Mouse (Mus musculus) intestine, postnatal 0 days (tissue): Measurements from ENCODE around the gene Acp5. TPM values are rescaled to one million over a fixed set of nuclear protein-coding genes. Genes with fewer than 3 reads are reported as not detected.

Source experiments
- ATAC-seq: fragments of 200-750 bp; cut with Nextera tagmentation; 2 replicates; pipeline ENCODE4 v1.8.0; 2017; ENCODE audit warnings: mild to moderate bottlenecking, moderate TSS enrichment, moderate library complexity
- H3K27ac ChIP-seq: fragments of 300-500 bp; sonication (generic); 2 replicates; pipeline ENCODE4 v1.5.1; 2014; ENCODE audit warnings: mild to moderate bottlenecking, low read depth, low read length, moderate library complexity
- H3K27me3 ChIP-seq: fragments of 300-500 bp; sonication (generic); replicated peaks from 2 replicates; pipeline ENCODE4 v1.6.1; 2014; ENCODE audit warnings: low read length, mixed read lengths; ENCODE audit not compliant: control insufficient read depth, insufficient read depth
- H3K36me3 ChIP-seq: fragments of 300-500 bp; sonication (generic); 2 replicates; pipeline ENCODE4 v1.6.1; 2014; ENCODE audit warnings: mild to moderate bottlenecking, moderate library complexity; ENCODE audit not compliant: control insufficient read depth, insufficient read depth
- H3K4me1 ChIP-seq: fragments of 300-500 bp; sonication (generic); replicated peaks from 2 replicates; pipeline ENCODE4 v1.6.1; 2014; ENCODE audit warnings: antibody characterized with exemption, low read length, mixed read lengths; ENCODE audit not compliant: control insufficient read depth, insufficient read depth
- H3K4me2 ChIP-seq: fragments of 300-500 bp; sonication (generic); replicated peaks from 2 replicates; pipeline ENCODE4 v1.6.1; 2014; ENCODE audit warnings: low read depth, mild to moderate bottlenecking, moderate library complexity
- H3K4me3 ChIP-seq: fragments of 300-500 bp; sonication (generic); 2 replicates; pipeline ENCODE4 v1.5.1; 2014; ENCODE audit warnings: low read depth, low read length
- H3K9ac ChIP-seq: fragments of 300-500 bp; sonication (generic); 2 replicates; pipeline ENCODE4 v1.6.1; 2014; ENCODE audit warnings: mild to moderate bottlenecking, low read depth, low read length
- H3K9me3 ChIP-seq: fragments of 300-500 bp; sonication (generic); 2 replicates; pipeline ENCODE4 v1.6.1; 2016; ENCODE audit warnings: mixed run types; ENCODE audit not compliant: control insufficient read depth
- CTCF ChIP-seq: sonication (generic); IDR thresholded peaks from 2 replicates; pipeline ENCODE4 v1.5.1; 2016; ENCODE audit warnings: low read depth, mild to moderate bottlenecking, control low read depth, antibody characterized with exemption, moderate library complexity
- WGBS: fragments of 180-500 bp; shearing (Covaris S2); extraction: QIAGEN DNeasy Blood & Tissue Kit; methylation state at CpG from one replicate; pipeline ENCODE4 v1.1.7; 2014; 5-methylcytosine and 5-hydroxymethylcytosine counted together
- polyA plus RNA-seq: library from polyadenylated mRNA; unstranded; fragments of >200 nt; fragmentation: Nextera tagmentation; extraction: Ambion mirVana; gene quantifications from 2 replicates; pipeline ENCODE4 v1.2.1, GENCODE M21; 2015

Acp5 gene
- 175 and 178 TPM in 2 replicates for polyA plus RNA-seq

DNA sequence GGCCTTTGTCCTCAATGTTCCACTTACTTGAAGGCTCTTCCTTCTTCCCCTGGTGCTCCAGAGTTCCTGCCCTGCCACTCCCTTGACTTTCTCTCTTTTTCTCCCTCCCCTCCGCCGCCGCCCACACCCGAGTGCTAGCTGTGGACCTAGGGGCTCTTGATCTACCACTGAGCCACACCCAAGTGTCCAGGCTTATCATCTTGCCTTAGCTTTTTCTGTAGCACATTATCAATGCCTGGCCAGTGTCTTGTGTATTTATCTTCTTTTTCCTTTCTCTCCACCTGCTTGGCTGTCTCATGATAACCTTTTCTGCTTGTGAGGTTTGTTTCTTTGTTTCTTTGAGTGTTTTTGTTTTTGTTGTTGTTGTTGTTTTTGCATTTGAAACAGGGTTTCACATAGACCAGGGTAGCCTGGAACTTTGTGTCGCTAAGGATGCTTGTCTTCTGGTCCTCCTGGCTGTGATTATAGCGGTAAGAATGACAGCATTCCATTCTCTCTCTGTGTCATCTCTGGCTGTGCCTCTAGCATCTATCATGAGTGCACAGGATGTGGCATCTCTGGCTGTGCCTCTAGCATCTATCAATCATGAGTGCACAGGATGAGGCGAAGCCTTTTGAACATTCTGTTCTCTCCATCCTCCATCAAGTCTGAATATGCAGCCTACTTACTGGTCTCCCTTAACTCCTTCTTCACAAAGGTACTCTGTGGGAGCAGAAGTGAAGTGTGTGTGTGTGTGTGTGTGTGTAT, at the start of gene Acp5:
Gene Acp5, minus strand, starts transcription at position 68 of the 747 bp plus-strand sequence.
- no peak within 1 kb of the TSS for H3K4me2 ChIP-seq
- no peak for ATAC-seq
- no peaks in the 10 kb centered on the region for H3K36me3 ChIP-seq
- H3K27me3 ChIP-seq, result no peaks in the 10 kb centered on the region
- 57% methylated on average over 7 of the region's 7 CpGs for WGBS
- H3K4me1 ChIP-seq, result no peaks in the 10 kb centered on the region; the same call in 1 of the 2 replicates
- H3K4me3 ChIP-seq, result no peak within 1 kb of the TSS
- no peaks in the 10 kb centered on the region for H3K9me3 ChIP-seq
- H3K9ac ChIP-seq, result no peak within 1 kb of the TSS
- H3K27ac ChIP-seq, result no peak within 1 kb of the TSS
- TF ChIP-seq CTCF, result no peak

GRCm38 (mm10) chr9:22172318-22172717, 36.8 kb upstream of the Acp5 start:
- no peak for TF ChIP-seq CTCF
- Histone ChIP-seq H3K4me2 (no peak overlapping the region), H3K36me3 (no peaks in the 10 kb centered on the region), H3K27me3 (no peaks in the 10 kb centered on the region), H3K4me1 (no peaks in the 10 kb centered on the region), H3K9ac (no peak overlapping the region), H3K27ac (no peak overlapping the region), H3K4me3 (no peak overlapping the region), H3K9me3 (peaks cover 9% of the 10 kb centered on the region; the same call in 1 of the 2 replicates)
- no peak for ATAC-seq
- WGBS, result 90% methylated on average over 4 of the region's 4 CpGs

DNA sequence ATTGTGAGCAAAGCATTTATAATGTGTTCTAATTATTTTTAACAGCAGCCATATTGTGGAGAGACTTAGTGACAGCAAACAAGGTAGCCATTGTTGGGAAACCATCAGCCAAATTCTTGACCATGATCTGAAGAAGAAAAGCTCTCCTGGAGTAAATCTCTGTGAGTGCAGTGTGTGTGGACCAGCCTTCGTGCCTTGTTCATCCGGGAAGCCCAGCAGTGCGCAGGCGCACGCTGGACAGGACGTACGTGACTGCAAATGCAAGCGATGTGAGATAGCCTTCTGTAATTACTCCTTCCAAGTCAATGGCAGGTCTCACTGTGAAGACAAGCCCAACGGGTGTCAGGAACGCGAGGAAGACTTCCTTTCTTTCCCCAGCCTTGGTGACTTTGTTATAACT, 33.8 kb upstream of the Acp5 start:
- WGBS, result 95% methylated on average over 11 of the region's 11 CpGs
- Histone ChIP-seq H3K36me3 (no peaks in the 10 kb centered on the region), H3K9me3 (0 out of 2 replicates have a peak, but pooled peaks cover 4% of the 10 kb centered on the region), H3K4me1 (no peaks in the 10 kb centered on the region), H3K4me2 (no peak overlapping the region), H3K27me3 (no peaks in the 10 kb centered on the region), H3K9ac (no peak overlapping the region), H3K4me3 (no peak overlapping the region), H3K27ac (no peak overlapping the region)
- no peak for ATAC-seq
- TF ChIP-seq CTCF, result no peak

GRCm38 (mm10) chr9:22167751-22168150, 32.2 kb upstream of the Acp5 start:
- no peaks in the 10 kb centered on the region for H3K36me3 ChIP-seq
- H3K9me3 ChIP-seq, result 0 out of 2 replicates have a peak, but pooled peaks cover 4% of the 10 kb centered on the region
- no peak overlapping the region for H3K9ac ChIP-seq
- WGBS, result over 99% methylated on average over 4 of the region's 4 CpGs
- no peak for ATAC-seq
- H3K4me1 ChIP-seq, result no peaks in the 10 kb centered on the region
- H3K4me3 ChIP-seq, result no peak overlapping the region
- TF ChIP-seq CTCF, result no peak
- H3K27ac ChIP-seq, result no peak overlapping the region
- H3K27me3 ChIP-seq, result no peaks in the 10 kb centered on the region
- H3K4me2 ChIP-seq, result no peak overlapping the region

DNA sequence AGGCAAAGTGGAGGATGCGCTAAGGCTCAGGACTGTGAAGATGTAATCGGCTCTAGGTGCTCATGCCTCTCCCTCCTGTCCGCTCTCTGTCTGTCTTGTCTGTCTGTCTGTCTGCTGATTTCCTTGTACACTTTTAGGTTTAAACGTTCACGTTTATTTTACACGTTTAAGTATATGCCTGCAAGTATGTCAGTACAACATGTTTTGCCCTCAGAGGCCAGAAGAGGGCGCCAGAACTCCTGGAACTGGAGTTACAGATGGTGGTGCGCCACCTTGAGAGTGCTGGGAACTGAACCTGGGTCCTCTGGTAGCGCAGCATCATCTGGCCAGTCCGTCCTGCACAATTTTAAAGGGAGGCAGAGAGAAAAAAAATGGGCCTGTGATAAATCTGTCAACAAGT, 31.2 kb upstream of the Acp5 start:
- H3K9me3 ChIP-seq, result 0 out of 2 replicates have a peak, but pooled peaks cover 4% of the 10 kb centered on the region
- no peak for ATAC-seq
- WGBS, result 91% methylated on average over 10 of the region's 10 CpGs

GRCm38 (mm10) chr9:22165964-22166363, 30.5 kb upstream of the Acp5 start:
- 0 out of 2 replicates have a peak, but pooled peaks cover 4% of the 10 kb centered on the region for H3K9me3 ChIP-seq
- no peak overlapping the region for H3K4me2 ChIP-seq
- no peak overlapping the region for H3K4me3 ChIP-seq
- H3K4me1 ChIP-seq, result no peaks in the 10 kb centered on the region
- H3K27ac ChIP-seq, result no peak overlapping the region
- no peak for TF ChIP-seq CTCF
- H3K9ac ChIP-seq, result no peak overlapping the region
- H3K27me3 ChIP-seq, result no peaks in the 10 kb centered on the region
- H3K36me3 ChIP-seq, result no peaks in the 10 kb centered on the region
- ATAC-seq, result no peak
- 64% methylated on average over 6 of the region's 6 CpGs for WGBS

More for the DNA sequence above, 31.2 kb upstream of the Acp5 start:
- Histone ChIP-seq H3K36me3 (no peaks in the 10 kb centered on the region), H3K27me3 (no peaks in the 10 kb centered on the region), H3K4me2 (no peak overlapping the region), H3K4me3 (no peak overlapping the region), H3K4me1 (no peaks in the 10 kb centered on the region), H3K27ac (no peak overlapping the region), H3K9ac (no peak overlapping the region)
- peak; percentile 40 for TF ChIP-seq CTCF
